Mouse (Mus musculus) embryonic facial prominence, embryonic 14.5 days (tissue): Measurements from ENCODE around the gene Tcp11. TPM values are rescaled to one million over a fixed set of nuclear protein-coding genes. Genes with fewer than 3 reads are reported as not detected.

Source experiments
- ATAC-seq: fragments of 200-750 bp; cut with Nextera tagmentation; 2 replicates; pipeline ENCODE4 v1.8.0; 2017; ENCODE audit warnings: low read depth, moderate number of reproducible peaks, moderate TSS enrichment
- DNase-seq: peaks from one replicate; pipeline ENCODE4 v3.0.0-alpha.2; 2015; ENCODE audit warnings: low spot score
- H3K27ac ChIP-seq: fragments of 300-500 bp; sonication (generic); replicated peaks from 2 replicates; pipeline ENCODE4 v1.5.1; 2014; ENCODE audit warnings: low read depth, mild to moderate bottlenecking, low read length, moderate library complexity
- H3K27me3 ChIP-seq: fragments of 300-500 bp; sonication (generic); replicated peaks from 2 replicates; pipeline ENCODE4 v1.6.1; 2014; ENCODE audit warnings: low read length; ENCODE audit not compliant: control insufficient read depth, insufficient read depth
- H3K36me3 ChIP-seq: fragments of 300-500 bp; sonication (generic); 2 replicates; pipeline ENCODE4 v1.6.1; 2014; ENCODE audit warnings: low read length, mixed read lengths; ENCODE audit not compliant: control insufficient read depth, insufficient read depth
- H3K4me1 ChIP-seq: fragments of 300-500 bp; sonication (generic); 2 replicates; pipeline ENCODE4 v1.6.1; 2014; ENCODE audit warnings: antibody characterized with exemption, low read length; ENCODE audit not compliant: control insufficient read depth, insufficient read depth
- H3K4me2 ChIP-seq: fragments of 300-500 bp; sonication (generic); 2 replicates; pipeline ENCODE4 v1.6.1; 2014; ENCODE audit warnings: low read depth, mild to moderate bottlenecking, low read length, moderate library complexity, mixed read lengths
- H3K4me3 ChIP-seq: fragments of 300-500 bp; sonication (generic); 2 replicates; pipeline ENCODE4 v1.5.1; 2014; ENCODE audit warnings: low read depth, mild to moderate bottlenecking, low read length
- H3K9ac ChIP-seq: fragments of 300-500 bp; sonication (generic); 2 replicates; pipeline ENCODE4 v1.6.1; 2014; ENCODE audit warnings: low read depth, mild to moderate bottlenecking, low read length, moderate library complexity, mixed read lengths
- H3K9me3 ChIP-seq: fragments of 300-500 bp; sonication (generic); 2 replicates; pipeline ENCODE4 v1.6.1; 2016; ENCODE audit warnings: low read length; ENCODE audit not compliant: control insufficient read depth
- WGBS: fragments of 180-500 bp; shearing (Covaris S2); extraction: QIAGEN DNeasy Blood & Tissue Kit; methylation state at CpG from one replicate; pipeline ENCODE4 v1.1.7; 2014; 5-methylcytosine and 5-hydroxymethylcytosine counted together
- polyA plus RNA-seq: library from polyadenylated mRNA; unstranded; fragments of >200 nt; fragmentation: Nextera tagmentation; extraction: Ambion mirVana; gene quantifications from 2 replicates; pipeline ENCODE4 v1.2.1, GENCODE M21; 2014

The Tcp11 gene
- polyA plus RNA-seq, 1 experiment from 2014 or later: 2.4 TPM

DNA sequence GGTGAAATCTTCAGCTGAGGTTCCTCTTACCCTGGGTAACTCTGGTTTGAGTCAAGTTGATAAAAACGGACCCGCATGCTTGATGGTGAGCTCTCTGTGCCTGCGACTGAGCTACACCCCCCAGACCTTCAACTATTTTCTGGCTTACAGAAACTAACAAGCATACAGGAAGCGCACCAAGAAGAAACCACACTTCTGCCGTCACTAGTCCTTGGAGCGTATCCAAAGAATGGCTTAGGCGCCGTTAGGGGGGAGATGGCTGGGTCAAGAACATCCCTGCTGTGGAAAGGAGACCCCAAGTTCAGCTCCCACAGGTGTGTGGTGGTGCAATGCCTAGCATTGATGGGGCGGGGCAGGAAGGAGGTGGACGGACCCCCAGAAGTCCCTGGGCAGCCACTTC, 16.0 kb upstream of the Tcp11 start:
- Histone ChIP-seq H3K4me3 (no peak overlapping the region), H3K27ac (no peak overlapping the region), H3K9ac (no peak overlapping the region), H3K9me3 (peaks cover 9% of the 10 kb centered on the region; the same call in 1 of the 2 replicates), H3K4me2 (no peak overlapping the region), H3K36me3 (no peaks in the 10 kb centered on the region), H3K4me1 (no peaks in the 10 kb centered on the region), H3K27me3 (no peaks in the 10 kb centered on the region)
- 72% methylated on average over 10 of the region's 10 CpGs for WGBS
- ATAC-seq: no peak
- no peak for DNase-seq

DNA sequence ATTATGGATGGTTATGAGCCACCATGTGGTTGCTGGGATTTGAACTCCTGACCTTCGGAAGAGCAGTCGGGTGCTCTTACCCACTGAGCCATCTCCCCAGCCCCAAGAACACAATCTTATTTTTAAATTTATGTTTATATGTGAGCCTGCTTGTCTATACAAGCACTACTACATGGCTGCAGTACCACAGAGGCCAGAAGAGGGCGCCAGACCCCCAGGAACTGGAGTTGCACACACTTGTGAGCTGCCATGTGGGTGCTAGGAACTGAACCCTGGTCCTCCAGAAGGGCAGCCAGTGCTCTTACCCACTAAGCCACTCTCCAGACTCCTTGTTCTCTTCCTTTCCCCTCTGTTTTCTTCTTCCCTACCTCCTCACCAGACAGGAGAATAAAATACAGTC, 13.4 kb upstream of the Tcp11 start:
- Histone ChIP-seq H3K27ac (no peak overlapping the region), H3K4me1 (no peaks in the 10 kb centered on the region), H3K9ac (no peak overlapping the region), H3K27me3 (no peaks in the 10 kb centered on the region), H3K4me3 (no peak overlapping the region), H3K9me3 (peaks cover 9% of the 10 kb centered on the region; the same call in 1 of the 2 replicates), H3K4me2 (no peak overlapping the region), H3K36me3 (no peaks in the 10 kb centered on the region)
- 78% methylated on average over 3 of the region's 3 CpGs for WGBS
- DNase-seq: no peak
- ATAC-seq: no peak

DNA sequence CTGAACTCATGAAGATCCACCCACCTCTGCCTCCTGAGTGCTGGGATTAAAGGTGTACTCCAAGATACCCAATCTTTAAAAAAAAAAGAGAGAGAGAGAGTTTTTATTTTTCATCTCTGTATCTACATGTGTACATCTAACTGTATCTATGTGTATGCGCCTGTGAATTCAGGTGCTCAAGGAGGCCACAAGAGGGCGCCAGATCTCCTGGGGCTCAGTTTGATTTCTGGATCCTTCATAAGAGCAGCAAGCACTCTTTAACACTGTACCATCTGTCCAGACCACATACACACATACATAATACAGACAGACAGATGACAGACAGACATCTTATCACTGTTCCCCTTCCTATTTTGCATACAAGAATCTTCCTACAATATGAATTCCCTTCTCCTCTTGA, 11.9 kb upstream of the Tcp11 start:
- Histone ChIP-seq H3K9ac (no peak overlapping the region), H3K4me2 (no peak overlapping the region), H3K36me3 (no peaks in the 10 kb centered on the region), H3K4me3 (no peak overlapping the region), H3K9me3 (peaks cover 9% of the 10 kb centered on the region; the same call in 1 of the 2 replicates), H3K27me3 (no peaks in the 10 kb centered on the region), H3K27ac (no peak overlapping the region), H3K4me1 (no peaks in the 10 kb centered on the region)
- DNase-seq (no peak), ATAC-seq (no peak)
- WGBS: 91% methylated on average over 2 of the region's 2 CpGs

DNA sequence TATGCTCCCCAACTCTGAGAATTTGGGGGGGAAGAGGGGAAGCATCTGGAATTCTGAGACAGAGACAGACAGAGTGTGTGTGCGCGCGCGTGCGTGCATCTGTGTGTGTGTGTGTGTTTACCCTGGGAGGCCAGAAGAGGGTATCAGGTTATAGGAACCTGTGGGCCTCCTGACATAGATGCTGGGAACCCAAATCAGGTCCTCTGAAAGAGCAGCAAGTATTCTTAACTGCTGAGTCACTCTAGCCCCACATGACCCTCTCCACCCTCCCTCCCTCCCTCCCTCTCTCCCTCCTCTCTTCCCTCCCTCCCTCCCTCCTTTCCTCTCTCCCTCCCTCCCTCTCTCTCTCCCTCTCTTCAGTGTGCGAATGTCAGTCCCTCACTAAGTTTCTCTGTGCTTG, 8.3 kb upstream of the Tcp11 start:
- H3K4me1 ChIP-seq: 0 out of 2 replicates have a peak, but pooled peaks cover 3% of the 10 kb centered on the region
- DNase-seq (no peak), ATAC-seq (no peak)
- no peak overlapping the region for H3K4me2 ChIP-seq
- 96% methylated on average over 6 of the region's 6 CpGs for WGBS
- no peak overlapping the region for H3K27ac ChIP-seq
- no peak overlapping the region for H3K9ac ChIP-seq
- H3K36me3 ChIP-seq: no peaks in the 10 kb centered on the region
- H3K4me3 ChIP-seq: no peak overlapping the region
- H3K9me3 ChIP-seq: peaks cover 6% of the 10 kb centered on the region; the same call in 1 of the 2 replicates
- H3K27me3 ChIP-seq: no peaks in the 10 kb centered on the region

DNA sequence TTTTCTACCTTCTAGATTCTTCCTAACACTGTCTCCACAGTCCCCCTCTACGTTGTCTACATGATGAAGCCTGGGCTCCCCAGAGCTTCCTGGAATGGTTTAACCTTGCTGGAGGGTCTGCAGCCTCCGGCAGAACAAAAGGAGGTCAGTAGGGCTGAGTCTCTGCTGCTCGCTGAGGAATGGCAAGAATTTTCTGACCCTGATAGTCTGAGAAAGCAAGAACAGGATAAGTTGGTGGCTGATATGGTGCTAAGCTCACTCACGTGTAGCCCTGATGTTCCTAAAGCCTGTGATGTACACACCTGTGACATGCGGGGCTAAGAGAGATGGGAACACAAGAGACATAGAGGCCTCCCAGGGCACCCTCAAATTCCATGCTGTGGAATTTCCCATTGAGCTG, 7.0 kb upstream of the Tcp11 start:
- Histone ChIP-seq H3K4me3 (no peak overlapping the region), H3K27ac (0 out of 2 replicates have a peak overlapping the region, but pooled peaks have one; percentile 24), H3K9me3 (0 out of 2 replicates have a peak, but pooled peaks cover 3% of the 10 kb centered on the region), H3K36me3 (no peaks in the 10 kb centered on the region), H3K4me2 (no peak overlapping the region), H3K27me3 (no peaks in the 10 kb centered on the region), H3K4me1 (0 out of 2 replicates have a peak, but pooled peaks cover 3% of the 10 kb centered on the region), H3K9ac (no peak overlapping the region)
- ATAC-seq: no peak
- 18% methylated on average over 5 of the region's 5 CpGs for WGBS
- no peak for DNase-seq

DNA sequence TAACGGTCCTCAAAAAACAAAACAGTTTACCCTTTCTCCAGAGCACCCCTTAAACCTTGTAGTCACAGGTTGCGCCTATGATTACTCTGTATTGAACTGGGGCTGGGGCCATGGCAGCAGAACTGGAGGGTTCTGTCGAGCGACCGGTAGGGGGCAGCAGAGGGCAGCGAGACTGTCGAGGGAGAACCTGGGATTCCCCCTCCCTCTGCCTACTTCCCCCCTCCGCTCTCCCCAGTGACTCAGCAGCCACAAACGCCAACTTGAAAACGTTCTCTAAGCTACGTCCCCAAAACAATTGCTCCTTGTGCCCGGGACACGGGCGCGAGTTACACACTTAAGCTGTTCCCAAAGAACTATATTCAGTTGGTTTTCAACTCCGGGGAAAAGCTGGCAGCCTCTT, 4.5 kb upstream of the Tcp11 start:
- Histone ChIP-seq H3K4me1 (0 out of 2 replicates have a peak, but pooled peaks cover 3% of the 10 kb centered on the region), H3K4me3 (peak overlapping the region; percentile 24; the same call in 1 of the 2 replicates), H3K9ac (0 out of 2 replicates have a peak overlapping the region, but pooled peaks have one; percentile 32), H3K9me3 (no peaks in the 10 kb centered on the region), H3K27ac (peak overlapping the region; percentile 11; the same call in 1 of the 2 replicates), H3K4me2 (peak overlapping the region; percentile 50), H3K27me3 (no peaks in the 10 kb centered on the region), H3K36me3 (no peaks in the 10 kb centered on the region)
- peak; percentile 64 for ATAC-seq
- DNase-seq: peak; percentile 95
- WGBS: 2% methylated on average over 16 of the region's 16 CpGs

DNA sequence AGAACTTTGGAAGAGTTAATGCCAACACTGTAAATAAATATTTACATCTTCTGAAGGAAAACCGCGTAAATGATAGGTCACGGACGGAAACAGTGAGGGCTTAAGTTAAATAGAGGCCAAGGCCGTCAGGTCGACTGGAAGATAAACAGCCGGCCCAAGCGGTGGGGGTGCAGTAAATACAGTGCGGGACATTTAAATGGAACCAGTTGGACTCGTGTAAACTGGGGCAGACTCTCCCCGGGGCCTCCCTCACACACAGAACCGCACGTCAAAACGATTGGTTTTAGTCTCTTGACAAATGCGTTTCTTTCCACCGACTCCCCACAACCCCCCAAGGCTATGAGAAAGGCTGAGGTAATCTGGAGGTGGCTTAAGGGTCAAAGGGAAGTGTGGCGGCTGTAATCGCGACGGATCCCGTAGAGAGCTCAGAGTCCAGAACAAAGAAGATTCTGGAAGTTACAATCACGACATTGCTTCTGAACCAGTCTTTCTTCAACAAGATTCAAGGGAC, 4.0 kb upstream of the Tcp11 start:
- H3K9ac ChIP-seq: 0 out of 2 replicates have a peak overlapping the region, but pooled peaks have one; percentile 32
- H3K27ac ChIP-seq: no peak overlapping the region
- H3K9me3 ChIP-seq: no peaks in the 10 kb centered on the region
- no peaks in the 10 kb centered on the region for H3K27me3 ChIP-seq
- ATAC-seq (no peak), DNase-seq (no peak)
- H3K36me3 ChIP-seq: no peaks in the 10 kb centered on the region
- peak overlapping the region; percentile 50 for H3K4me2 ChIP-seq
- H3K4me3 ChIP-seq: no peak overlapping the region
- 0 out of 2 replicates have a peak, but pooled peaks cover 3% of the 10 kb centered on the region for H3K4me1 ChIP-seq
- WGBS: 18% methylated on average over 22 of the region's 22 CpGs

DNA sequence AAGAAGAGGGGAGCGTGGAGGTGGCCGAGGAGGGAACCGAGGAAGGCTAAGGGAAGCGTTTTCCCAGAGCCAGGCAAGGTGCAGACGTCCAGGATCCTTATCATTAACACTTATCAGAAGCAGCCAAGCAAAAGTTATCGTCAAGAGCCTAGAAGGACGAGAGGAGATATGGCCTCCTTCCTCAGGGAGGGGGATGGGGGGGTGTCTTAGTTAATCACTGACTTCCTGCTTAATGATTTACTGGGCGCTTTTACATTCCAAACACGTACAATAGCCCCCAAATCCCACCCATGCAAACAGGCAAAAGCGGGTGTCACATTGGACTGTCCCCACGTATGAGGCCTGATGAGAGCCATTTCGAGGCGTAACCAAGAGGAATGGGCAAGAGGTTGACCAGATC, 2.4 kb upstream of the Tcp11 start:
- H3K9ac ChIP-seq: no peak overlapping the region
- H3K27me3 ChIP-seq: no peaks in the 10 kb centered on the region
- H3K4me2 ChIP-seq: no peak overlapping the region
- ATAC-seq (no peak), DNase-seq (no peak)
- H3K36me3 ChIP-seq: no peaks in the 10 kb centered on the region
- 69% methylated on average over 13 of the region's 13 CpGs for WGBS
- H3K4me1 ChIP-seq: 0 out of 2 replicates have a peak, but pooled peaks cover 3% of the 10 kb centered on the region
- no peak overlapping the region for H3K4me3 ChIP-seq
- H3K9me3 ChIP-seq: no peaks in the 10 kb centered on the region
- H3K27ac ChIP-seq: no peak overlapping the region

DNA sequence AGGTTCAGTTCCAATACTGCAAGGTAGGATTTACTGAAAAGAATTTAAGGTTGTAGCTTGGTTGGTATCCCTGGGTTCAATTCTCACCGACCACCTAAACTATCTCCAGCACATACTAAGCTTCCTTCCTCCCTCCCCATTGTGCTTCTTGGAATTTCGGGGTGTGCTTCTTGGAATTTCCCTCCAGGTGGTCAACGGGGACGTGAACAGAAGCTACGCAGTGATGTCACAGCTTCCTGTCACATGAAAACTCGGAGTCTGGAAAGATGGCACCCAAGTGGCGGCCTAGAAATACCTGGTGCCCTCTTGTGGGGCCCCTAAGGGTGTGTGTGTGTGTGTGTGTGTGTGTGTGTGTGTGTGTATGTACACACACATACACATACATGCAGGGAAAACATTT, 1.4 kb upstream of the Tcp11 start:
- H3K27me3 ChIP-seq: no peaks in the 10 kb centered on the region
- H3K9ac ChIP-seq: no peak overlapping the region
- 0 out of 2 replicates have a peak, but pooled peaks cover 3% of the 10 kb centered on the region for H3K4me1 ChIP-seq
- H3K27ac ChIP-seq: no peak overlapping the region
- H3K36me3 ChIP-seq: no peaks in the 10 kb centered on the region
- ATAC-seq (no peak), DNase-seq (no peak)
- H3K4me3 ChIP-seq: no peak overlapping the region
- no peak overlapping the region for H3K4me2 ChIP-seq
- WGBS: 89% methylated on average over 7 of the region's 7 CpGs
- H3K9me3 ChIP-seq: no peaks in the 10 kb centered on the region
